Mouse (Mus musculus) T-cell, adult 2 months (primary cell): ENCODE results near the gene Pdzd2.

Experiments used
- DNase-seq: peaks from one replicate; pipeline ENCODE4 v3.0.0; 2022; ENCODE audit warnings: low spot score

The Pdzd2 gene

GRCm38 (mm10) chr15:12479326-12479725, 260.4 kb downstream of the Pdzd2 start:
- no peak for DNase-seq

DNA sequence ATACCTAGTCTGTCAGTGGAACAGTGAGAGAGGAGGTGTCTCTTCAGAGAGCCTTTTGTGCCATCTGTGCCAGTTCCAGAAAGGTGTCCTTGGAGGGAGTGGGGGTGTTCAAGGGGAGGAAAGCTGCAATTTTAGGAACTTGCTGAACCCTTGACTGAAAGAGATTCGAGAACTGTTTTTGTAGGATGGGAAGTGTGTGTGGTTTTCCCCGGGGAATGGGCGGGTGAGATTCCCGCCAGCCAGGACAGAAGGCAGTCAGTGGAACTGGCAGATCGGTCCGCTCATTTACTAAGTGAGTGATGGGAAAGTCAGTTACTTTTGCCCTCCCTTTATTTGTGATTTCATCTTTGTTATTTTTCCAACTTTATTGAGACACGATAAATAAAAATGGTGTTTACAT, 266.1 kb downstream of the Pdzd2 start:
- DNase-seq: no peak

DNA sequence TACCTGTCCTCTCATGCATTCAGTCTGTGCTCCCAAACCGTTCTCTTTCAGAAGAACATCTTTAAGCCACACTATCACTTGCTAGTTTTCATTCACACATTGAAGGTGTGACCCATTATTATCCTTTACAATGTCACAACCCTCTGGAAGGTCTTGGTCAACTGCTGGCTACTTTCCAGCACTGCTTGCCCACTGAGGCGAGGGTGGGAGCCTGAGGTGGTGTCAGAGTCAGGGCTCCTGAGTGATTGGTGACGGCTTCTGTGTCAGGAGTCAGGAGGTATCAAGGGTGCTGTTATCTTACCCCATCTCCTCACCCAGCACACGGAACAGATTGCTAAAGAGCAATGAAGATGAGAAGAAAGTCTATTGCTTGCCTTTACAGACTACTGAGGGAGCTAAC, 267.1 kb downstream of the Pdzd2 start:
- DNase-seq: no peak

GRCm38 (mm10) chr15:12470900-12471838, 268.6 kb downstream of the Pdzd2 start:
- no peak for DNase-seq

DNA sequence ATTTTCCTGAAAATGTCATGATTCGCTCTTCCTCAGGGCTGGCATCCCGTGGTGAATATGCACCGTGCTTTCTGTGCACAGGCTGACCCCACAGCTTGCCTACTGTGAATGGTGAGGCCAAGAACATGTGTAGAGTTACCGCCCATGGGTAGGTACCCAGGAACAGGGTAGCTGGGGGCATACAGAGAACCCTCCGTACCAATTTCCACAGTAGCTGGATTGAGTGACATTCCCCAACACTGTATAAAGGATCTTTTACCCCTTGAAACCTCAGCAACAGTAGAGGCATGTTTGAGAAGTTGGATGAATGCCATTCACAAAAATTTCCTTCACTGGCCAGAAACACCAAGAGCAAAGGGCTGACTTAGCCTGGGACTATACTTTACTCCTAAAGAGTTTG, 271.1 kb downstream of the Pdzd2 start:
- no peak for DNase-seq

DNA sequence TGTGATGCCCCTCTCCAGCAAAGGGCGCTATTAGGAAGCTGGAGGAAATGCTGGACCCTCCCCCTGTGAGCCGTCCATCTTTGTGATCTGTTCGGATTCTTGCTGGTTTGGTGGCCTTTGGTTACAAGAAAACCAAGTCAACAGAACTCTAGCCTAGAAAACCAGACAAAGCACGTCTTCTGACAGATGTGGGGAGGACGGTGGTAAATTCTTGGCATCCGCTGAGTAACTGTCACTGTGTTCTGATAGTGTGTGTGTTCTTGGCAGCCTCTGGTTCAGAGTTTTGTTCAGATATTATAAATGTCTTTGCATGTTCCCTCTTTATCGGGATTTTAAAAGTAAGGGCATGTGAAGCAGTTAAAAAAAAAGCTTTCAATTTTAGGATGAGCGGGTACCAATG, 274.0 kb downstream of the Pdzd2 start:
- no peak for DNase-seq

DNA sequence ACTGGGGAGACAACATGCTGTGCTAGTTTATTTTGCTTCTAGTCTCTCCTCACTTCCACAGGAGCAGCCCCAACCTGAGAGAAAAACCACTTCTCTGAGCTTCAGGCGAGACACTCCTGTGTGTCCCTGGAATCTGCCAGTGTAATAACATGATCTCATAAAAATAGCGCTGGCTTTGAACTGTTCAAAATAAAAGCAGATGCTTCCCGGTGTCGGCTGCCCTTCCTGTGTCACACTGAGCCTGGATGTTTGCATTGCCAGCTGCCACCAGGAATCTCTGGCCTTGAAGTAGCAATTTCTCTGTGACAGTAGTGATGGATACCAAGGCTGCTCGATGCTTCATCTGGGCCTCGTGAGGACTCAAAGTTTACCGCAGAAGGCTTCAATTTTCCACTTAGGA, 282.9 kb downstream of the Pdzd2 start:
- DNase-seq: no peak

GRCm38 (mm10) chr15:12453343-12453742, 286.4 kb downstream of the Pdzd2 start:
- no peak for DNase-seq

GRCm38 (mm10) chr15:12452141-12452995, 287.4 kb downstream of the Pdzd2 start:
- DNase-seq: no peak

DNA sequence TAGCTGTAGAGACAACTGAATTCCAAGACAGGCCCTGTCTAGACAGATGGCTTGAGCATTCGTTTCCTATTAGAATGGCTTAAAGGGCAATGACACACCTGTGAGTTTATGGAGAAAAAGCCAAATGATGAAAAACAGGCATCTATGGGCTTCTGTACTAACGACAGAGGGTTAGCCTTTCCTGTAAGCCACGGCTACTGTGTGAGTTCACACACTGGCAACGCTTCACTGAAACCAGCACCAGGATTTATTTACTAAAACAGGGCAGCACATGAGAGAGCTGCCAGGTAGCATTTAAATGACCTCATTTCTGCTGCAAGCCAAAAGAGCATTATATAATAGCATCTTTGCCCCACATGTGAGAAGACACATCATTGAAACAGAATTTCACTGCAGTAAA, 288.3 kb downstream of the Pdzd2 start:
- no peak for DNase-seq

- DNase-seq: no peak
Observed at GRCm38 (mm10) chr15:12450790-12451189, 288.9 kb downstream of the Pdzd2 start.

DNA sequence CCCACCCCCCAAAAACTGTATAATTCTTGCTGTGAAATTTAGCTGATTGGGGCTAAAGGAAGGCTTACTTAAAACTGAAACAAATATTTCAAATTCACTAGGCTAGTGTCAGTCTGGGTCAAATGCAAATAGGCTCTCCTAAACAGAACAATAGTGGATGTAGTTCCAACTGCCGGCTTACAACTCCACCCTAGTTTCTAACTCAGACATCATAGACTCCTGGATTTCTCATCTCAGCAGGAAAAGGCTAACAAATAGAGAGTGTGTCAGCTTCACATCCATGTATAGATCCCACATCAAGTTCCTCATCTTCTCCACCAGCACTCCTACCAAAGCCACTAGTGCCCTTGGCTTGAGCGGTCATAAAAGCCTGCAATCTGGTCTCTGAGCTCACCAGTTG, 290.4 kb downstream of the Pdzd2 start:
- DNase-seq: no peak

- no peak for DNase-seq
Observed at GRCm38 (mm10) chr15:12447021-12447434, 292.7 kb downstream of the Pdzd2 start.

- DNase-seq: no peak
Observed at GRCm38 (mm10) chr15:12444551-12444950, 295.2 kb downstream of the Pdzd2 start.

- DNase-seq: no peak
Observed at GRCm38 (mm10) chr15:12439351-12439751, 300.4 kb downstream of the Pdzd2 start.

- DNase-seq: no peak
Observed at GRCm38 (mm10) chr15:12438691-12439090, 301.0 kb downstream of the Pdzd2 start.

GRCm38 (mm10) chr15:12438081-12438480, 301.6 kb downstream of the Pdzd2 start:
- no peak for DNase-seq

GRCm38 (mm10) chr15:12435910-12436309, 303.8 kb downstream of the Pdzd2 start:
- DNase-seq: peak; percentile 54

DNA sequence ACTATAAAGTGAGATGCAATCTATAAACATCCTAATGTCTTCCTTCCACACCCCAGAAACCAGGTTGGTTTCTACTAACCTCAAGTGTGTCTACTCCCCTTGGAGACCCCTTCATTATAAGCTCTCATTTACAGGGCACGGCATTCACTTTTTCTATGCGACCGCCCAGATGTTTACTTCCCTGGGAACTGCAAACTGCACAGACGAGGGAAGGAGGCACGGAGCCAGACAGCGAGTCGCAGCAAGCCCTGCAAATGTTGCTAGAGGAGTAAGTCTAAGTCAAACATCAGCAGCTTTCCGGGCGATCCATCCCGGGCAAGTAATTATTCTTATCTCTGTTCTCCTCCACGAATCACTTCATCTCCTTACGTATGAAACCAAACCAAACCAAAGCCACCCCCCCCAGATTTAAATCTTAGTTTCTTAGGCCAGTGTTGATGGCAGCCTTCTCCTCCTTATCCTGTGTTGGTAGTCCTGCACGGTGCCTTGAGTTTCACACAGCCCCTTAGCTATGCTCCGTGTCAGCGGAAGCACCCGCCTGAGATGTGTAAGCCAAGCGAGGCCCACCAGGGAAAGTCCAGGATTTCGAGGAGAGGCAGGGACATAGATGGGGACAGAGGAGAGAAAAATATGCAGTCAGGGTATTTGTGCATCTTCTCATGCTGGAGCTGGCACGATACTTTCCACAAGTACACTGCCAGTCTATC, 305.7 kb downstream of the Pdzd2 start:
- DNase-seq: no peak

DNA sequence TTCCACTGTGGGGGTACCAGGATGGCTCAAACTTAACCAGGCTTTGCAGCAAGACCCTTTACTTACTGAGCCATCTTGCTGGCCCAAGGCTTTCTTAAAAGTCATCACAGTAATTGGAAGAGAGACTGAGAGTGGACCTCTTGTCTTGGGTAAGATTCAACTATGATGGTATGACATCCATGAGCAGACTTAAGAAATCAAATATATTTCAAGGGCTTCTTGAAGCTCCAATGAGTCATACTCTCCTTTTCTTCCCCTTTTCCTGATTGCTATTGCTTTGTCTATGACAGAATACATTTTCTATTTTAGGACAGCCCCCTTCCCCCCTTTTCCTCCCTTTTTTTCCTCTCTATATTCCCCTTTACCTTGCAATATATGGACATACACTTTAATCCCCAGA, 306.8 kb downstream of the Pdzd2 start:
- no peak for DNase-seq

- DNase-seq: no peak
Observed at GRCm38 (mm10) chr15:12432320-12432719, 307.4 kb downstream of the Pdzd2 start.

DNA sequence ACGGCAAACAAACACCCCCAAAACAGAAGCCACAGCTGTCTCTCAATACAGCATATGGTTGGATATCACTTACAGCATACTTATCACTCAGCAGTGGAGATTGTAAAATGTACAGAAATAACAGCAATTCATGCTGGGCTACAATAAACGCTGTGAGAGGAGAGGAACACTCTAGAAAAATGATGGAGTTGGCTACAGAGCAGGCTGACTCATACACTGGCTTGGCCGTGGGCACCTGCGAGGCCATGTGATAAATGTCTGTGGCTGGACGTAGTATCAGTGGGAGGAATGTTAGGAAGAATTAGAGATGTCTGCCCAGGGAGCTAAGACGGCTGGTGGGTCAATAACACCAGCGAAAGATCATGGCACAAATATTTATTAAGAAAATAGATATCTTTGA, 308.0 kb downstream of the Pdzd2 start:
- no peak for DNase-seq
